Mouse (Mus musculus) limb, embryonic 14.5 days (tissue): ENCODE results near the gene Def8. TPM values are rescaled to one million over a fixed set of nuclear protein-coding genes. Genes with fewer than 3 reads are reported as not detected.
"Not testable (repeated sequence)": the region's sequence is repeated elsewhere in the genome, so short reads cannot be mapped to it uniquely, and the experiment has no call there.

ENCODE experiments used
- ATAC-seq: fragments of 200-750 bp; cut with Nextera tagmentation; 2 replicates; pipeline ENCODE4 v1.8.0; 2017; ENCODE audit warnings: low read depth, moderate number of reproducible peaks, moderate TSS enrichment; ENCODE audit not compliant: low FRiP score
- DNase-seq: peaks from one replicate; pipeline ENCODE4 v3.0.0-alpha.2; 2015; ENCODE audit warnings: low spot score
- H3K27ac ChIP-seq: fragments of 300-500 bp; sonication (generic); replicated peaks from 2 replicates; pipeline ENCODE4 v1.5.1; 2014; ENCODE audit warnings: low read depth, mild to moderate bottlenecking, low read length, moderate library complexity, mixed read lengths
- H3K27me3 ChIP-seq: fragments of 300-500 bp; sonication (generic); 2 replicates; pipeline ENCODE4 v1.6.1; 2014; ENCODE audit warnings: low read length, mixed read lengths; ENCODE audit not compliant: control insufficient read depth, insufficient read depth
- H3K36me3 ChIP-seq: fragments of 300-500 bp; sonication (generic); 2 replicates; pipeline ENCODE4 v1.6.1; 2014; ENCODE audit warnings: mild to moderate bottlenecking, low read length, moderate library complexity, mixed read lengths; ENCODE audit not compliant: control insufficient read depth, insufficient read depth
- H3K4me1 ChIP-seq: fragments of 300-500 bp; sonication (generic); 2 replicates; pipeline ENCODE4 v1.6.1; 2014; ENCODE audit warnings: antibody characterized with exemption, low read length, mixed read lengths; ENCODE audit not compliant: control insufficient read depth, insufficient read depth
- H3K4me2 ChIP-seq: fragments of 300-500 bp; sonication (generic); replicated peaks from 2 replicates; pipeline ENCODE4 v1.6.1; 2014; ENCODE audit warnings: low read depth, mild to moderate bottlenecking, low read length, moderate library complexity; ENCODE audit not compliant: severe bottlenecking
- H3K4me3 ChIP-seq: fragments of 300-500 bp; sonication (generic); replicated peaks from 2 replicates; pipeline ENCODE4 v1.5.1; 2014; ENCODE audit warnings: low read length
- H3K9ac ChIP-seq: fragments of 300-500 bp; sonication (generic); 2 replicates; pipeline ENCODE4 v1.6.1; 2014; ENCODE audit warnings: mild to moderate bottlenecking, low read depth, low read length, moderate library complexity; ENCODE audit not compliant: severe bottlenecking
- H3K9me3 ChIP-seq: fragments of 300-500 bp; sonication (generic); 2 replicates; pipeline ENCODE4 v1.6.1; 2016; ENCODE audit warnings: low read length; ENCODE audit not compliant: control insufficient read depth
- POLR2A ChIP-seq: fragments of 200-500 bp; IDR thresholded peaks from 2 replicates; pipeline ENCODE4 v1.8.0; 2012; ENCODE audit warnings: inconsistent platforms, mild to moderate bottlenecking, moderate library complexity, borderline replicate concordance; ENCODE audit not compliant: insufficient read depth, insufficient read length; ENCODE audit errors: extremely low read depth
- WGBS: fragments of 180-500 bp; shearing (Covaris S2); extraction: QIAGEN DNeasy Blood & Tissue Kit; methylation state at CpG from one replicate; pipeline ENCODE4 v1.1.7; 2014; 5-methylcytosine and 5-hydroxymethylcytosine counted together
- polyA plus RNA-seq, 2 experiments: library from polyadenylated mRNA; depleted of rRNA in 1 of 2; stranded (reverse) in 1 of 2; unstranded in 1 of 2; fragments of >200 nt; fragmentation: Nextera tagmentation in 1 of 2; extraction: Ambion mirVana in 1 of 2; gene quantifications; 2 replicates each; pipeline versions ENCODE4 v1.2.1 to v1.2.3; 2012 to 2014

Def8 gene
- polyA plus RNA-seq, 2 experiments, result 37.1 to 42.2 TPM

- no peak for TF ChIP-seq POLR2A
- H3K4me2 ChIP-seq, result no peak overlapping the region
- no peaks in the 10 kb centered on the region for H3K27me3 ChIP-seq
- H3K9ac ChIP-seq, result no peak overlapping the region
- peaks cover 61% of the 10 kb centered on the region for H3K36me3 ChIP-seq
- no peak for ATAC-seq
- 80% methylated on average over 4 of the region's 4 CpGs for WGBS
- H3K4me3 ChIP-seq, result no peak overlapping the region
- H3K4me1 ChIP-seq, result no peaks in the 10 kb centered on the region
- DNase-seq, result no peak
- no peaks in the 10 kb centered on the region for H3K9me3 ChIP-seq
- no peak overlapping the region for H3K27ac ChIP-seq
Measured at GRCm38 (mm10) chr8:123452149-123452548, 28.8 kb downstream of the Def8 start.

- Histone ChIP-seq H3K4me3 (no peak overlapping the region), H3K27ac (no peak overlapping the region), H3K27me3 (no peaks in the 10 kb centered on the region), H3K4me2 (no peak overlapping the region), H3K9ac (no peak overlapping the region), H3K9me3 (no peaks in the 10 kb centered on the region), H3K4me1 (no peaks in the 10 kb centered on the region), H3K36me3 (peaks cover 73% of the 10 kb centered on the region)
- TF ChIP-seq POLR2A, result no peak
- 67% methylated on average over 7 of the region's 7 CpGs for WGBS
- DNase-seq (no peak), ATAC-seq (no peak)
Measured at GRCm38 (mm10) chr8:123453291-123453690, 30.0 kb downstream of the Def8 start.

GRCm38 (mm10) chr8:123453951-123454350, 30.6 kb downstream of the Def8 start:
- no peak overlapping the region for H3K4me3 ChIP-seq
- peaks cover 76% of the 10 kb centered on the region for H3K36me3 ChIP-seq
- no peaks in the 10 kb centered on the region for H3K4me1 ChIP-seq
- no peak overlapping the region for H3K27ac ChIP-seq
- TF ChIP-seq POLR2A, result no peak
- 80% methylated on average over 5 of the region's 5 CpGs for WGBS
- DNase-seq, result no peak
- no peak overlapping the region for H3K9ac ChIP-seq
- H3K4me2 ChIP-seq, result no peak overlapping the region
- no peak for ATAC-seq
- H3K27me3 ChIP-seq, result no peaks in the 10 kb centered on the region
- no peaks in the 10 kb centered on the region for H3K9me3 ChIP-seq

GRCm38 (mm10) chr8:123454559-123454958, 31.2 kb downstream of the Def8 start:
- Histone ChIP-seq H3K27ac (no peak overlapping the region), H3K27me3 (no peaks in the 10 kb centered on the region), H3K36me3 (peaks cover 80% of the 10 kb centered on the region), H3K9me3 (no peaks in the 10 kb centered on the region), H3K9ac (no peak overlapping the region), H3K4me1 (no peaks in the 10 kb centered on the region), H3K4me2 (no peak overlapping the region), H3K4me3 (no peak overlapping the region)
- TF ChIP-seq POLR2A, result no peak
- WGBS, result 93% methylated on average over 6 of the region's 6 CpGs
- DNase-seq, result no peak
- ATAC-seq, result no peak

- Histone ChIP-seq H3K9me3 (no peaks in the 10 kb centered on the region), H3K9ac (no peak overlapping the region), H3K27ac (no peak overlapping the region), H3K4me1 (no peaks in the 10 kb centered on the region), H3K27me3 (no peaks in the 10 kb centered on the region), H3K4me2 (no peak overlapping the region), H3K4me3 (no peak overlapping the region), H3K36me3 (peaks cover 46% of the 10 kb centered on the region)
- no peak for ATAC-seq
- no peak for TF ChIP-seq POLR2A
- WGBS, result 86% methylated on average over 4 of the region's 4 CpGs
- DNase-seq, result no peak
Measured at GRCm38 (mm10) chr8:123463651-123464050, 40.3 kb downstream of the Def8 start.

- no peak overlapping the region for H3K4me2 ChIP-seq
- WGBS, result 73% methylated on average over 3 of the region's 3 CpGs
- no peaks in the 10 kb centered on the region for H3K27me3 ChIP-seq
- H3K4me3 ChIP-seq, result no peak overlapping the region
- no peak for TF ChIP-seq POLR2A
- no peak overlapping the region for H3K9ac ChIP-seq
- H3K27ac ChIP-seq, result no peak overlapping the region
- H3K36me3 ChIP-seq, result peaks cover 14% of the 10 kb centered on the region
- no peaks in the 10 kb centered on the region for H3K4me1 ChIP-seq
- DNase-seq, result no peak
- no peaks in the 10 kb centered on the region for H3K9me3 ChIP-seq
- no peak for ATAC-seq
Measured at GRCm38 (mm10) chr8:123467476-123467875, 44.1 kb downstream of the Def8 start.

DNA sequence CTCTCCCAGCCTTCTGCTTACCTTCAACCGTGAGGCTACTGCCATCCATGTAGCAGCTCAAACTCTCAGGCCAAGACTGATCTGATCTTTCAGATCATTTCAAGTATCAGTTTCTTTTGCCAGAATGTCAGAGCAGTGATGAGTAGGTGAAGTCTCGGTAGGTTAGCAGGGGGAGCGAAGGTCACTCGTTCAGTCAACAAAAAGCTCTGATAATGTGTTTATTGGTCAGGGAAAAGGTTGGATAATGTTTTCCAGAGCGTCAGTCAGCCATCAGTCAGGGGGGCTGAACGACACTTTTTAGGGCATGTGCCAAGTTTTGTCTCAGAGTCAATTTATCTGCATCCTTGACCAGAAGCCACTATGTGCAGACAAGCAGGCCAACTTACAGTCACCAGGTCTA, 49.7 kb downstream of the Def8 start:
- not testable (repeated sequence) for H3K9ac ChIP-seq, H3K36me3 ChIP-seq, DNase-seq, H3K4me2 ChIP-seq, ATAC-seq, H3K27me3 ChIP-seq, H3K4me1 ChIP-seq, H3K27ac ChIP-seq, H3K9me3 ChIP-seq, H3K4me3 ChIP-seq
- WGBS, result 71% methylated on average over 6 of the region's 6 CpGs

DNA sequence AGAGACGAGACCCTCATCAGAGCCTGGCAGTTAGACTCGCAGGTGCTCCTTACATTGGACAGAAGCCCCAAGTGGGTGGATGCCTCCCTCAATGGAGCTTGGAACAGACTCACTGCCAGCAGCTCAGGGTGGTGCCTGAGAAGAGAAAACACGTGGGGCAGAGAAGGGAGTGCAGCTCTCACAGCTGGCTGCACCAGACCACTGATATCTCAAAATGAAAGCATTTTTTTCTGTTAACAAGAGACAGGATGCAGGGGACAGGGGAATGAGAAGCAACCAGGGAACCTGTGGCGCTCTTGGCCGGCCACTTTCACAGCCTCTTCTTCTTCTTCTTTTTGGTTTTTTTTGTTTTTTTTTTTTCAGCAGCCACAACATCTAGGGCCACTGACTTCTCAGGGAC, 51.2 kb downstream of the Def8 start:
- not testable (repeated sequence) for H3K27me3 ChIP-seq, H3K4me2 ChIP-seq, DNase-seq, H3K27ac ChIP-seq, H3K36me3 ChIP-seq, H3K9me3 ChIP-seq, H3K4me3 ChIP-seq, H3K9ac ChIP-seq, ATAC-seq
- H3K4me1 ChIP-seq, result peaks cover 10% of the 10 kb centered on the region
- 61% methylated on average over 5 of the region's 5 CpGs for WGBS
